Mouse (Mus musculus) embryonic facial prominence, embryonic 14.5 days (tissue): Measurements from ENCODE around the gene Plekhm3. TPM values are rescaled to one million over a fixed set of nuclear protein-coding genes. Genes with fewer than 3 reads are reported as not detected.

Experiments used
- ATAC-seq: fragments of 200-750 bp; cut with Nextera tagmentation; 2 replicates; pipeline ENCODE4 v1.8.0; 2017; ENCODE audit warnings: low read depth, moderate number of reproducible peaks, moderate TSS enrichment
- DNase-seq: peaks from one replicate; pipeline ENCODE4 v3.0.0-alpha.2; 2015; ENCODE audit warnings: low spot score
- H3K27ac ChIP-seq: fragments of 300-500 bp; sonication (generic); replicated peaks from 2 replicates; pipeline ENCODE4 v1.5.1; 2014; ENCODE audit warnings: low read depth, mild to moderate bottlenecking, low read length, moderate library complexity
- H3K27me3 ChIP-seq: fragments of 300-500 bp; sonication (generic); replicated peaks from 2 replicates; pipeline ENCODE4 v1.6.1; 2014; ENCODE audit warnings: low read length; ENCODE audit not compliant: control insufficient read depth, insufficient read depth
- H3K36me3 ChIP-seq: fragments of 300-500 bp; sonication (generic); 2 replicates; pipeline ENCODE4 v1.6.1; 2014; ENCODE audit warnings: low read length, mixed read lengths; ENCODE audit not compliant: control insufficient read depth, insufficient read depth
- H3K4me1 ChIP-seq: fragments of 300-500 bp; sonication (generic); 2 replicates; pipeline ENCODE4 v1.6.1; 2014; ENCODE audit warnings: antibody characterized with exemption, low read length; ENCODE audit not compliant: control insufficient read depth, insufficient read depth
- H3K4me2 ChIP-seq: fragments of 300-500 bp; sonication (generic); 2 replicates; pipeline ENCODE4 v1.6.1; 2014; ENCODE audit warnings: low read depth, mild to moderate bottlenecking, low read length, moderate library complexity, mixed read lengths
- H3K4me3 ChIP-seq: fragments of 300-500 bp; sonication (generic); 2 replicates; pipeline ENCODE4 v1.5.1; 2014; ENCODE audit warnings: low read depth, mild to moderate bottlenecking, low read length
- H3K9ac ChIP-seq: fragments of 300-500 bp; sonication (generic); 2 replicates; pipeline ENCODE4 v1.6.1; 2014; ENCODE audit warnings: low read depth, mild to moderate bottlenecking, low read length, moderate library complexity, mixed read lengths
- H3K9me3 ChIP-seq: fragments of 300-500 bp; sonication (generic); 2 replicates; pipeline ENCODE4 v1.6.1; 2016; ENCODE audit warnings: low read length; ENCODE audit not compliant: control insufficient read depth
- WGBS: fragments of 180-500 bp; shearing (Covaris S2); extraction: QIAGEN DNeasy Blood & Tissue Kit; methylation state at CpG from one replicate; pipeline ENCODE4 v1.1.7; 2014; 5-methylcytosine and 5-hydroxymethylcytosine counted together
- polyA plus RNA-seq: library from polyadenylated mRNA; unstranded; fragments of >200 nt; fragmentation: Nextera tagmentation; extraction: Ambion mirVana; gene quantifications from 2 replicates; pipeline ENCODE4 v1.2.1, GENCODE M21; 2014

Gene Plekhm3
- polyA plus RNA-seq, 1 experiment from 2014 or later = 6.0 TPM

DNA sequence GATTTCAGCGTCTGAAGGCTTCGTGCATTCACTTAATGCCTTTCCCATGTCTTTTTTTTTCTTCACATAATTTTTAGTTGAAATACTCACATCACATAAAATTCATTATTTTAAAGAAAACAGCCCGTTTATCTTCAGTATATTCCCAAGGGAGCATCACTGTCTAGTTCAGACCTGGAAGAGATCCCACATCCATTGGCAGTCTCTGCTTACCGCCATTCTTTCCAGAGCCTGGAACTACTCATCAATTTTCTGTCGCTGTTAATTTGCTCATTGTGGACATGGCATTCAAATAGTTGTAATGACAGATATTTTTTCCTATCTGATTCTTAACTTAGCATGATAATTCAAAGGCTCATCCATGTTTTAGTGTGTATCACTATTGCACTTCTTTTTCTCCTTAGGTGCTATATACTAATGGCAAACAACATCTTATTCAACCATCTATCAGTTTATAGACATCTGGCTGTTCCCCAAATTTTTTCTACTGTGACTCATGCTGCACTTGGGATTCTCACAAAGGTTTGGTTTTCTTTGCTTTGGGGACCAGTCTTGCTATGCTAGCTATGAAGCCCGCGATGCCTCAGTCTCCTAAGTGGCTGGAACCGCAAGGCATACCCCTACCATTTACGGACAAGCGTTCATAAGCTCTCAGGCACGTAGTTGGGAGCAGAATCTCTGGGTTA, 96.2 kb downstream of the Plekhm3 start:
- Histone ChIP-seq H3K4me1 (no peaks in the 10 kb centered on the region), H3K9ac (no peak overlapping the region), H3K27ac (no peak overlapping the region), H3K4me3 (no peak overlapping the region), H3K27me3 (no peaks in the 10 kb centered on the region), H3K9me3 (no peaks in the 10 kb centered on the region), H3K36me3 (no peaks in the 10 kb centered on the region), H3K4me2 (no peak overlapping the region)
- peak; percentile 41 for DNase-seq
- WGBS = 85% methylated on average over 11 of the region's 11 CpGs
- no peak for ATAC-seq

DNA sequence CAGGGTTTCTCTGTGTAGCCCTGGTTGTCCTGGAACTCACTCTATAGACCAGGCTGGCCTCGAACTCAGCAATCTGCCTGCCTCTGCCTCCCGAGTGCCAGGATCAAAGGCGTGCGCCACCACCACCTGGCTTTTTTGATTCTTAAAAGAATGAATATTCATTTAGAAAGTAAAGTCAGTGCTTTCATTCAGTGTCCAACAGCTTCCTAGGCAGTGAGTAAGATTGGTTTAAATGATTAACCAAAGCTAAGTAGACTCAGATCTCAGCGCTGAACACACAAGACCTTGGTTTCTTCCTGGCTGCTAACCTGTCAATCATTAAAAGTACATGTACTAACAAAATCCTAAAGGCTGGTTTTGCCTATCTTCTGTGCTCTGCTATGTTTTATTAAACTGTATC, 96.8 kb downstream of the Plekhm3 start:
- H3K4me1 ChIP-seq = no peaks in the 10 kb centered on the region
- no peak overlapping the region for H3K4me3 ChIP-seq
- ATAC-seq (no peak), DNase-seq (no peak)
- WGBS = 91% methylated on average over 5 of the region's 5 CpGs
- H3K27me3 ChIP-seq = no peaks in the 10 kb centered on the region
- H3K27ac ChIP-seq = no peak overlapping the region
- H3K4me2 ChIP-seq = no peak overlapping the region
- H3K9ac ChIP-seq = no peak overlapping the region
- H3K36me3 ChIP-seq = no peaks in the 10 kb centered on the region
- H3K9me3 ChIP-seq = no peaks in the 10 kb centered on the region

DNA sequence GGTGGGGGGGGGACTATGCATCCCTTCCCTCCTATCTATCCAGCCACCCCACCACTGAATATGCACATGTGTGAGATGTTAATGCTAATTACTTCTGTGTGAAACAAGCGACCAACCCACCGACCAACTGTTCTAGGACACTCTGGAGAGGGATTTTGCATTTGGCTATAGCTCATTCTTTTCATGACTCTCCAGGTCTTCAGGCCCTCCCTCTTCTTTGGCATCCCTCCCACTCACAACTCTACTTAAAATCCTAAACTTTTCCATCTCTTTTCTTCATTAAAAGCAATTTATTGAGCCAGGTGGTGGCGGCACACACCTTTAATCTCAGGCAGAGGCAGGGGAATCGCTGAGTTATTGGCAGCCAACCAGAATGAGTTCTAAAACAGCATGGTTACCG, 101.8 kb downstream of the Plekhm3 start:
- H3K4me3 ChIP-seq = no peak overlapping the region
- peaks cover 3% of the 10 kb centered on the region; the same call in 1 of the 2 replicates for H3K4me1 ChIP-seq
- ATAC-seq = no peak
- WGBS = 61% methylated on average over 5 of the region's 5 CpGs
- H3K27ac ChIP-seq = no peak overlapping the region
- H3K4me2 ChIP-seq = no peak overlapping the region
- H3K9ac ChIP-seq = no peak overlapping the region
- no peaks in the 10 kb centered on the region for H3K9me3 ChIP-seq
- no peaks in the 10 kb centered on the region for H3K36me3 ChIP-seq
- no peaks in the 10 kb centered on the region for H3K27me3 ChIP-seq
- DNase-seq = no peak

DNA sequence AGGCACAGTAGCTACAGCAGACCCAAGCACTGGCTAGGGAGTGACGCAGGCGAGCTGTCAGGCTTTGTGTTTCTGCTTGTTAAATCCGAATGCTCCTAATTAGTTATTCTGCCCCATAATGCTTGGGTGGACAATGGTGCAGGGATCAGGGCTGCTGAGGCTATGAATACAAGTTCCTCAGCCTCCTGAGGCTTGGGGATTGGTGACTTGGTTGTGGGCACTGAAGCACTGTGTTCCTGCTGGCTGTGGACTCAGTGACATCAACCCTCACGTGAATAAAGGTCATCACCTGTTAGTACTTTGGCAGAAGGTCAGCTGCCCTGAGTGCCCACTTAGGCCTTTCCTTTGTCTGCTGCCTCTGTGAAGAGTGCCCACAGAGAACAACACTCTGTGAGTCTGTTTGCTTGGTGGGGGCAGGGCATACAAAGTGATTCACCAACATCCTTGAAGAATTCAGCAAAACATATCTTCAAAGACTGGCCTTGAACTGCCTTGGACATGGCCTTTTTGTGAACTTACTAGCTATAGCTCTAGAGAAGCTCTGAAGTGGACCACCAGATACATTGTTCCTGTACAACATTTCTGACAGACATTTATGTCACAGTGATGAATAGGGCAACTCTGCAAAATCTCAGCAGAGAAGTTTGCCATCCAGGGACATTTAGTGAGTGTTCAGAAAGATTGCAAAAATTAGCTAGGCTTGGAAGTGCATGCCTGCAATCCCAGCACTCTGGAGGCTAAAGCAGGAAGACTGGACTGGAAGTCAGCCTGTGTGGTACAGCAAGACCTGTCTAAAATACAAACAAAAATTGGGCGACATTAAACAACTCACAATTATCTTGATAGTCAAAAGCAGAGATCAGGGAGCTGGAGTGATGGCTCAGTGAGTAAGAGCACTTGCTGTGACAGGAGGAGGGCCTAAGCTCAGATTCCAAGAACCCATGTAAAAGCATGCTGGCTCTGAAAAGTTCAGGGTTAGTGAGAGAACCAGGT, 102.6 kb downstream of the Plekhm3 start:
- Histone ChIP-seq H3K9ac (no peak overlapping the region), H3K4me3 (no peak overlapping the region), H3K36me3 (no peaks in the 10 kb centered on the region), H3K9me3 (no peaks in the 10 kb centered on the region), H3K4me2 (no peak overlapping the region), H3K27ac (no peak overlapping the region), H3K4me1 (peaks cover 3% of the 10 kb centered on the region; the same call in 1 of the 2 replicates), H3K27me3 (no peaks in the 10 kb centered on the region)
- ATAC-seq (peak; percentile 66; the same call in 1 of the 2 replicates), DNase-seq (peak; percentile 66)
- WGBS = 58% methylated on average over 5 of the region's 5 CpGs

DNA sequence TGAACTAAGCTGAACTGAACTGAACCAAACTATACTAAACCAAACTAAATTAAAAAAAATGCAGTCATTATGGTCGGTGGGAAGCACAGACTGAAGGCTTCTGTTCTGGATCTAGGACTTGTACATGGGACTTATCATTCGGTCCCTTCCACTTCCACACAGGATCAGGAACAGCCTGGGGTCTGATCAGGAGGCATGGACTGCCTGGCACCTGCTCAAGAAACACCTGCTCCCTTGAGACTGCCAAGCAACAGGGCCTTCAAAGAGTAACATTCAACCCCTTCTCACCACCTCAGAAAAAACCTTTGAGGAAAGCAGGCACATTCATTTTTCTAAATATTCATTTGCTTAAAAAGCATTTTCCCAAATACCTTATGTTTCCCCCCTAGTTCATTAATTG, 103.4 kb downstream of the Plekhm3 start:
- no peak for ATAC-seq
- H3K27ac ChIP-seq = no peak overlapping the region
- no peaks in the 10 kb centered on the region for H3K36me3 ChIP-seq
- no peak overlapping the region for H3K4me3 ChIP-seq
- no peaks in the 10 kb centered on the region for H3K9me3 ChIP-seq
- H3K4me2 ChIP-seq = no peak overlapping the region
- no peaks in the 10 kb centered on the region for H3K27me3 ChIP-seq
- H3K9ac ChIP-seq = no peak overlapping the region
- DNase-seq = no peak
- H3K4me1 ChIP-seq = peaks cover 3% of the 10 kb centered on the region; the same call in 1 of the 2 replicates
- 73% methylated on average over 2 of the region's 2 CpGs for WGBS

DNA sequence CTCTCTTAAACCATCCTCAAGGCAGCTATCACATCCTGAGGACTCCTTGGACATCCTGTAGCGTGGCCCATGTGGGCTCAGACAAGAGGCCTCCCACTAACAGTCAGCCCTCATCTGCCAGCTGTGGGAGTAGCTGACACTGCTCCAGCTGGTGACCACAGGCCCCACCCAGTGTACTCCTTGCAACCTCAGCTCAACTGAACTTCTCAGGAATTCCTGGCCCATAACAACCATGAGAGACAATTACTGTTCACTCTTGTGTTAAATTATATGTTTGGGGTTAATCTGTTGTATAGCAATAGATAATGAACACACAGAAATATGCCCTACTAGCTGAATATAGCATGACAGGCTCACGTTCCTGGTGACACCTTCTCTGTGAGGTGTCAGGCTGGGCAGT, 104.4 kb downstream of the Plekhm3 start:
- WGBS = 77% methylated on average over 2 of the region's 2 CpGs
- H3K9me3 ChIP-seq = no peaks in the 10 kb centered on the region
- DNase-seq (peak; percentile 60), ATAC-seq (peak; percentile 49)
- H3K4me3 ChIP-seq = no peak overlapping the region
- peaks cover 3% of the 10 kb centered on the region; the same call in 1 of the 2 replicates for H3K4me1 ChIP-seq
- no peak overlapping the region for H3K9ac ChIP-seq
- H3K4me2 ChIP-seq = no peak overlapping the region
- H3K36me3 ChIP-seq = no peaks in the 10 kb centered on the region
- no peak overlapping the region for H3K27ac ChIP-seq
- no peaks in the 10 kb centered on the region for H3K27me3 ChIP-seq

DNA sequence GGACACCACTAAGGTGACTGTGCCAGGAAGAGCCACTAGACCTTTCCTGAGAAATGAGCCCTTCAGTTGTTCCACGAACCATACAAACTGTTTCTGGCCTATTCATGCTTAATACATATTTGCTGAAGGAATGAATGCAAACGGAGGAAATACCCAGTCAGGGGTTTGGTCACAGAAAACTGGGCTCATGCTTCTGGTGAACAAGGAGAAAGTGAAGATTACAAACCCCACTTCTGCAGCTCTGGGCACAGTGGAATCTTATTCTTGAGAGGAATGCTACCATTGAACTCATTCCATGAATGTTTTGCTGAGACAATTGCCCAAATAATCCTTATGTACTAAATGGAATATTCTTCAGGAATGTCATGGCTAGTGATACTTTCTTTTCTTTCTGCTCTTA, 106.3 kb downstream of the Plekhm3 start:
- ATAC-seq (no peak), DNase-seq (no peak)
- Histone ChIP-seq H3K4me3 (no peak overlapping the region), H3K27me3 (no peaks in the 10 kb centered on the region), H3K4me1 (peaks cover 3% of the 10 kb centered on the region; the same call in 1 of the 2 replicates), H3K9me3 (no peaks in the 10 kb centered on the region), H3K4me2 (no peak overlapping the region), H3K27ac (no peak overlapping the region; the same call in 1 of the 2 replicates), H3K36me3 (no peaks in the 10 kb centered on the region), H3K9ac (no peak overlapping the region)
- WGBS = 74% methylated on average over 2 of the region's 2 CpGs

DNA sequence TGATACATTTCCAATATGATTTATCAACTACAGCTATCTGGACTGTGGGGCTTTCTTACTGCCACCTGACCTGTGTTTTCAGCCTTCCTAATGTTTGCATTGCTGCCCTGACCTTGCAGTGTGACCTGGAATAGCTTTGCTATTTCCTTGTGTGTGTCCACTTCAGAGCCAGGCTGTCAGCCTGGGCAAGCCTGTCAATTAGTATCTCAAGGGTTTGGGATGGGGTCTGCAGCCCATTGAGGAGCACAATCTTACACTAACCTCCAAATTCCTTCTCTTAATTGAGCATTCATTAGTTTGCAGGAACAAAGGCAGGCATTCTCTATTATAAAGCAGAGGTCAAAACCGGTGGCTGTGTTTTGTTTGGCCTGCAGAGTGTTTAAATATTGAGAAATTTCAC, 107.6 kb downstream of the Plekhm3 start:
- H3K9ac ChIP-seq = no peak overlapping the region
- no peak for ATAC-seq
- WGBS = 26% methylated on average over 1 of the region's 1 CpGs

More for the DNA sequence above, 107.6 kb downstream of the Plekhm3 start:
- Histone ChIP-seq H3K4me1 (peaks cover 7% of the 10 kb centered on the region; the same call in 1 of the 2 replicates), H3K36me3 (no peaks in the 10 kb centered on the region), H3K27me3 (no peaks in the 10 kb centered on the region), H3K4me3 (no peak overlapping the region), H3K4me2 (no peak overlapping the region), H3K27ac (no peak overlapping the region), H3K9me3 (no peaks in the 10 kb centered on the region)
- no peak for DNase-seq
